16 mouse cellular contexts compared by ENCODE assay signal in the genomic region with DNA sequence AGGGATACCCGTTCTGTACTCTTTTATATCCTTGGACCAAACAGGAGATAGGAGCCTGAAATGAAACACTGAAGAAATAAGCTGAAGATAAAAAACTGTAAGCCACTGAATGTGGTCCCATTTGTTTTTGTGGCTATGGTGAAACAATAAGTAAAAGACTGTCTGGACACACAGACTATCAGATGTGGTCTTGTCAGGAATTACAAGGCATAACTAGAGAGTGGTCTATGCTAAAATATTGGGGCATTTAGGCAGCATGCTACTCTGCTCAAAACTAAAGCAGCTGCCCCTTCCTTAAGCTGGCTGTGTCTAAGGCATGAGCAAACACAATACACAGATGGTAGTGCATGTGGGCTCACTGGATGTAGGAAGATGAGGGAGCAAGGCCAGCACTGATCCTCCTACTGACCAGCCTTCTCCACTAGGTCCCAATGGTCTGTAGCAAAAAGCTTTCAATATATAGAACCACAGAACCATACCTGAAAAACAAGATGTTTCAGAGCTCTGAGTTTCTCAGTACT.
A peak's percentile ranks its signal among the peaks of the same experiment; 100 is the strongest.
DNase-seq lines count a peak whose midpoint lies in the region; ATAC-seq and TF ChIP-seq lines count a peak whose summit lies in the region.
"Had no signal": no experiment of that assay in that cellular context is flagged by ENCODE, and none has a peak within 500 bp of the region (broad histone marks: within the 10 kb centered on the region; RNA-seq: fewer than 3 reads in every experiment).

No protein-coding gene starts in this region.

- no peak overlapping the region for H3K9ac ChIP-seq in hindbrain, embryonic 14.5 days
- no peak overlapping the region for H3K9ac ChIP-seq in ES-E14 (ENCODE audit: insufficient read depth, low read depth, low read length, poor library complexity, severe bottlenecking)
- no peak overlapping the region for H3K9ac ChIP-seq in forebrain, embryonic 12.5 days
- H3K9ac ChIP-seq in midbrain, embryonic 11.5 days (ENCODE audit: low read length) = peak overlapping the region; percentile 32; the same call in 1 of the 2 replicates
- H3K9ac ChIP-seq: embryonic facial prominence, embryonic 13.5 days; liver, embryonic 14.5 days; neural tube, embryonic 13.5 days had no signal

- in situ Hi-C loops in ES-E14 (cut with MboI; ENCODE audit: low sequenced_read_pairs in 2 of 2, unreplicated experiment in 2 of 2) = no loop called here

- peak overlapping the region; percentile 84 for H3K27ac ChIP-seq in hindbrain, embryonic 10.5 days
- no peak overlapping the region for H3K27ac ChIP-seq in hindbrain, embryonic 14.5 days
- peak overlapping the region; percentile 0; the same call in 1 of the 2 replicates for H3K27ac ChIP-seq in ES-E14 (ENCODE audit: insufficient read depth, low read depth, low read length, poor library complexity, severe bottlenecking)
- H3K27ac ChIP-seq in forebrain, embryonic 12.5 days = peak overlapping the region; percentile 87
- peak overlapping the region; percentile 75 for H3K27ac ChIP-seq in midbrain, embryonic 11.5 days (ENCODE audit: low read depth, low read length)
- H3K27ac ChIP-seq: embryonic facial prominence, embryonic 13.5 days; heart, embryonic 10.5 days; liver, embryonic 14.5 days; neural tube, embryonic 13.5 days had no signal

- H3K4me2 ChIP-seq in hindbrain, embryonic 14.5 days (replicated peaks) = no peak overlapping the region
- H3K4me2 ChIP-seq in forebrain, embryonic 12.5 days = no peak overlapping the region
- no peak overlapping the region for H3K4me2 ChIP-seq in midbrain, embryonic 11.5 days
- H3K4me2 ChIP-seq: embryonic facial prominence, embryonic 13.5 days; neural tube, embryonic 13.5 days had no signal

- no peak for ATAC-seq in hindbrain, embryonic 14.5 days (ENCODE audit: low FRiP score)
- ATAC-seq in forebrain, embryonic 12.5 days (ENCODE audit: low FRiP score) = 0 out of 2 replicates have a peak, but pooled peaks have one; percentile 18
- ATAC-seq in midbrain, embryonic 11.5 days (ENCODE audit: low FRiP score) = peak; percentile 43

- no peak for DNase-seq in hindbrain, embryonic 10.5 days (ENCODE audit: low spot score)
- no peak for DNase-seq in hindbrain, embryonic 14.5 days (ENCODE audit: low spot score)
- DNase-seq in ES-E14 (ENCODE audit: low read depth, low spot score) = no peak
- peak; percentile 85 for DNase-seq in midbrain, embryonic 11.5 days (ENCODE audit: low spot score, missing footprints)
- DNase-seq in spleen, postnatal 36 days (ENCODE audit: low spot score in 2 of 2) = no peak
- DNase-seq in thymus, adult 18-20 months = no peak
- no peak for DNase-seq in heart, adult 18-20 months
- DNase-seq: cerebellum, adult 9-10 months; kidney, adult 11 months; layer of hippocampus, postnatal 36 days; thymus, postnatal 25 days had no signal

- 30% methylated on average over 1 of the region's 1 CpGs for WGBS in hindbrain, embryonic 10.5 days
- WGBS in hindbrain, embryonic 14.5 days = 33% methylated on average over 1 of the region's 1 CpGs
- WGBS in forebrain, embryonic 12.5 days = 9% methylated on average over 1 of the region's 1 CpGs
- WGBS in midbrain, embryonic 11.5 days = 22% methylated on average over 1 of the region's 1 CpGs

- H3K36me3 ChIP-seq in hindbrain, embryonic 10.5 days = no peaks in the 10 kb centered on the region
- no peaks in the 10 kb centered on the region for H3K36me3 ChIP-seq in hindbrain, embryonic 14.5 days (replicated peaks; ENCODE audit: control insufficient read depth, insufficient read depth)
- H3K36me3 ChIP-seq in ES-E14 (ENCODE audit: control insufficient read depth, insufficient read depth, low read length, poor library complexity, severe bottlenecking) = no peaks in the 10 kb centered on the region
- H3K36me3 ChIP-seq in forebrain, embryonic 12.5 days (replicated peaks) = no peaks in the 10 kb centered on the region
- H3K36me3 ChIP-seq in midbrain, embryonic 11.5 days (ENCODE audit: control insufficient read depth, insufficient read depth, low read length) = no peaks in the 10 kb centered on the region
- H3K36me3 ChIP-seq: embryonic facial prominence, embryonic 13.5 days; heart, embryonic 10.5 days; neural tube, embryonic 13.5 days had no signal

- peaks cover 54% of the 10 kb centered on the region for H3K4me1 ChIP-seq in hindbrain, embryonic 10.5 days (replicated peaks)
- H3K4me1 ChIP-seq in hindbrain, embryonic 14.5 days (replicated peaks; ENCODE audit: control insufficient read depth, insufficient read depth, low read length) = peaks cover 10% of the 10 kb centered on the region
- H3K4me1 ChIP-seq in ES-E14 (ENCODE audit: control insufficient read depth in 2 of 2, insufficient read depth in 2 of 2, low read length in 2 of 2, poor library complexity in 1 of 2) = peaks cover 26 to 36% of the 10 kb centered on the region in 2 experiments
- H3K4me1 ChIP-seq in forebrain, embryonic 12.5 days = peaks cover 50% of the 10 kb centered on the region
- H3K4me1 ChIP-seq in midbrain, embryonic 11.5 days (ENCODE audit: control insufficient read depth, insufficient read depth, low read length) = peaks cover 40% of the 10 kb centered on the region
- H3K4me1 ChIP-seq: heart, embryonic 10.5 days had no signal

- H3K27me3 ChIP-seq in hindbrain, embryonic 10.5 days (ENCODE audit: insufficient read depth, poor library complexity, severe bottlenecking) = no peaks in the 10 kb centered on the region
- H3K27me3 ChIP-seq in hindbrain, embryonic 14.5 days (ENCODE audit: control insufficient read depth, insufficient read depth, low read length) = no peaks in the 10 kb centered on the region
- no peaks in the 10 kb centered on the region for H3K27me3 ChIP-seq in forebrain, embryonic 12.5 days
- no peaks in the 10 kb centered on the region for H3K27me3 ChIP-seq in midbrain, embryonic 11.5 days (ENCODE audit: control insufficient read depth, insufficient read depth, low read length)
- H3K27me3 ChIP-seq: embryonic facial prominence, embryonic 13.5 days; neural tube, embryonic 13.5 days had no signal

- H3K4me3 ChIP-seq in hindbrain, embryonic 10.5 days = no peak overlapping the region
- no peak overlapping the region for H3K4me3 ChIP-seq in hindbrain, embryonic 14.5 days (replicated peaks; ENCODE audit: low read length)
- no peak overlapping the region for H3K4me3 ChIP-seq in ES-E14 (ENCODE audit: insufficient read depth in 1 of 2, low read depth in 1 of 2, low read length in 2 of 2, poor library complexity in 1 of 2, severe bottlenecking in 1 of 2)
- no peak overlapping the region for H3K4me3 ChIP-seq in forebrain, embryonic 12.5 days (replicated peaks)
- H3K4me3 ChIP-seq in midbrain, embryonic 11.5 days (ENCODE audit: low read depth, low read length) = no peak overlapping the region
- H3K4me3 ChIP-seq: embryonic facial prominence, embryonic 13.5 days; heart, embryonic 10.5 days; neural tube, embryonic 13.5 days had no signal

- H3K9me3 ChIP-seq in hindbrain, embryonic 10.5 days = no peaks in the 10 kb centered on the region
- H3K9me3 ChIP-seq in hindbrain, embryonic 14.5 days (ENCODE audit: control insufficient read depth, low read length) = no peaks in the 10 kb centered on the region
- no peaks in the 10 kb centered on the region for H3K9me3 ChIP-seq in ES-E14 (ENCODE audit: control insufficient read depth, insufficient read depth, low read depth, low read length)
- no peaks in the 10 kb centered on the region for H3K9me3 ChIP-seq in forebrain, embryonic 12.5 days
- no peaks in the 10 kb centered on the region for H3K9me3 ChIP-seq in midbrain, embryonic 11.5 days (ENCODE audit: control insufficient read depth, low read length)
- H3K9me3 ChIP-seq: embryonic facial prominence, embryonic 13.5 days; heart, embryonic 10.5 days; neural tube, embryonic 13.5 days had no signal

TF ChIP-seq in ES-E14, 5 proteins besides CTCF, POLR2A, EP300 and RAD21:
- no peak for TF ChIP-seq ZC3H11A (IDR thresholded peaks at IDR 0.05; ENCODE audit: borderline replicate concordance, low read depth, low read length)
- no peak for TF ChIP-seq MAFK (IDR thresholded peaks at IDR 0.05; ENCODE audit: insufficient read depth, low read depth, low read length)
- no peak for TF ChIP-seq ZNF384 (IDR thresholded peaks at IDR 0.05; ENCODE audit: low read depth, low read length)
- no peak for TF ChIP-seq CHD2 (IDR thresholded peaks at IDR 0.05; ENCODE audit: low read depth, low read length)
- no peak for TF ChIP-seq HCFC1 (IDR thresholded peaks at IDR 0.05; ENCODE audit: borderline replicate concordance, insufficient read depth, low read length)
